Mouse (Mus musculus) macrophage (primary cell): Measurements from ENCODE around the gene Ism2. TPM values are rescaled to one million over a fixed set of nuclear protein-coding genes. Genes with fewer than 3 reads are reported as not detected.
"Not testable (repeated sequence)": the region's sequence is repeated elsewhere in the genome, so short reads cannot be mapped to it uniquely, and the experiment has no call there.

ENCODE experiments used
- H3K27ac ChIP-seq: fragments of 350-480 bp; formaldehyde crosslinking; 2 replicates; pipeline ENCODE4 v1.9.0; 2021
- H3K36me3 ChIP-seq: fragments of 350-480 bp; formaldehyde crosslinking; 2 replicates; pipeline ENCODE4 v1.9.0; 2021; ENCODE audit errors: inconsistent target
- H3K4me3 ChIP-seq: fragments of 350-480 bp; formaldehyde crosslinking; 2 replicates; pipeline ENCODE4 v1.9.0; 2021; ENCODE audit errors: inconsistent target
- H3K79me2 ChIP-seq: fragments of 350-480 bp; formaldehyde crosslinking; 2 replicates; pipeline ENCODE4 v1.9.0; 2021; ENCODE audit errors: inconsistent target
- WGBS: methylation state at CpG from one replicate; pipeline ENCODE4 v1.1.7; 2026; ENCODE audit warnings: inconsistent platforms; ENCODE audit not compliant: missing documents; 5-methylcytosine and 5-hydroxymethylcytosine counted together
- polyA plus RNA-seq: library from polyadenylated mRNA; stranded (reverse); fragments of 250-400 nt; gene quantifications from 3 replicates; pipeline ENCODE4 v1.2.4, GENCODE M21; 2018; ENCODE audit warnings: inconsistent platforms

Gene Ism2
- polyA plus RNA-seq, 1 experiment from 2014 or later: not detected

DNA sequence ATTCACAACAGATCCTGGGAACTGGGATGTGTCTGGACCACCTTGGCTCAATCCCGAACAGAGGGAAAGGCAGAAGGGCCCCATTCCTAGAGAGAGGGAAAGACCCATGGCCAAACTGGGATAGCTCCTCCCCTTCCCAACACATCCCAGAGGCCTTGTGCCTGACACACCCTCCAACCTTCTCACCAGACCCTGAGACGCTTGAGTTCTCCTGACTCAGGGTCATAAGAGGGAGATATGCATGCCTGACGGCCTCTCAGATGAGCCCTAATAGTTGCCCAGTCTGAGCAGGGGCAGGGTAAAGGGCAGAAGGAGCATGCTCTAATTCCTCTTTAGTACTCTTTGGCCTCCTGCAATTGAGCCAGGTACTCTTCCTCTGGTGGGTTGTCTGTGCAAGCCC is 20.2 kb downstream of the Ism2 start:
- no peaks in the 10 kb centered on the region for H3K79me2 ChIP-seq
- 91% methylated on average over 3 of the region's 3 CpGs for WGBS
- no peak overlapping the region for H3K27ac ChIP-seq
- H3K4me3 ChIP-seq: no peak overlapping the region
- 0 out of 2 replicates have a peak, but pooled peaks cover under 1% of the 10 kb centered on the region for H3K36me3 ChIP-seq

DNA sequence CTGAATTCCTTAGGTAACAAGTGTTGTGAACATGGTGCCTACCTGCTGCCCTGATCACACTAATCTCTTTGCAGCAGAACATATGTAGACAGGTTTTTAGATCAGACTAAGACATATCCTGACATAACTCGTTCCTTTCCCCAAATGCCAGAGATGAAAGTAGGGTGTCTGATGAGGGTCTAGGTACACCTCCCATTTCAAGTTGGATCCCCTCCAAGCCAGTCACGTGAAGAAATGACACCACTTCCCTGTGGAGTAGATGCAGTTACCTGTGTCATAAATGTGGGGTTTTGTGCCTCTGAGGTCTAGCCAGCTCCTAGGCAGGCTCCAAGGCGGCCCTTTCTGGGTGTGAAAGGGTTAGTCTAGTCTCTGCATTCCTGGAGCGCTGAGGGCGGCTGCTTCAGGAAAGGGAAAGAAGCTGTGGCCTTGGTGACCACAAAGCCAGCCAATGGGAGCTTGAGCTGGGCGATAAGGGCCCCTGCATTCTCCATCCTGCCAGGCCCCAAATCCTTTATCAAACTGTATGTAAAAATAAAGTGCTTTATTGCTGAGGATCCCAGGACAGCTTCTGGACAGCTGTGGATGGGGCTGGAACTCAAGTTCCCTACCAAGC is 21.3 kb downstream of the Ism2 start:
- Histone ChIP-seq H3K79me2 (no peaks in the 10 kb centered on the region), H3K27ac (no peak overlapping the region), H3K4me3 (no peak overlapping the region), H3K36me3 (peaks cover 7% of the 10 kb centered on the region; the same call in 1 of the 2 replicates)
- 43% methylated on average over 6 of the region's 6 CpGs for WGBS

DNA sequence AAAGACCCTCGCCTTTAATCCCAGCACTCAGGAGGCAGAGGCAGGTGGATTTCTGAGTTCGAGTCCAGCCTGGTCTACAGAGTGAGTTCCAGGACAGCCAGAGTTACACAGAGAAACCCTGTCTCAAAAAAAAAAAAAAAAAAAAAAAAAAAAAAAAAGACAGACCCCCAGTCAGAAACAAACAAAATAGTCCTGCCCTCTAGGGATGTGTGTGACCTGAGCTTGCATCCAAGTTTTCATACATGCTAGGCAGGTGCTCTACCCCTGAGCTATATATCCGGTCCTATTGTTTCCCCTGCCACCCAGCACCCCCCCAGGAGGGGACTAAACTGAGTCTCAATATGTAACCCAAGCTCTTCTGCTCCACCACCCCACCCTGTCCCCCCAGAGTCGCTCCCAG is 22.3 kb downstream of the Ism2 start:
- H3K36me3 ChIP-seq: peaks cover 17% of the 10 kb centered on the region; the same call in 1 of the 2 replicates
- 94% methylated on average over 3 of the region's 4 CpGs for WGBS
- not testable (repeated sequence) for H3K27ac ChIP-seq, H3K79me2 ChIP-seq, H3K4me3 ChIP-seq

DNA sequence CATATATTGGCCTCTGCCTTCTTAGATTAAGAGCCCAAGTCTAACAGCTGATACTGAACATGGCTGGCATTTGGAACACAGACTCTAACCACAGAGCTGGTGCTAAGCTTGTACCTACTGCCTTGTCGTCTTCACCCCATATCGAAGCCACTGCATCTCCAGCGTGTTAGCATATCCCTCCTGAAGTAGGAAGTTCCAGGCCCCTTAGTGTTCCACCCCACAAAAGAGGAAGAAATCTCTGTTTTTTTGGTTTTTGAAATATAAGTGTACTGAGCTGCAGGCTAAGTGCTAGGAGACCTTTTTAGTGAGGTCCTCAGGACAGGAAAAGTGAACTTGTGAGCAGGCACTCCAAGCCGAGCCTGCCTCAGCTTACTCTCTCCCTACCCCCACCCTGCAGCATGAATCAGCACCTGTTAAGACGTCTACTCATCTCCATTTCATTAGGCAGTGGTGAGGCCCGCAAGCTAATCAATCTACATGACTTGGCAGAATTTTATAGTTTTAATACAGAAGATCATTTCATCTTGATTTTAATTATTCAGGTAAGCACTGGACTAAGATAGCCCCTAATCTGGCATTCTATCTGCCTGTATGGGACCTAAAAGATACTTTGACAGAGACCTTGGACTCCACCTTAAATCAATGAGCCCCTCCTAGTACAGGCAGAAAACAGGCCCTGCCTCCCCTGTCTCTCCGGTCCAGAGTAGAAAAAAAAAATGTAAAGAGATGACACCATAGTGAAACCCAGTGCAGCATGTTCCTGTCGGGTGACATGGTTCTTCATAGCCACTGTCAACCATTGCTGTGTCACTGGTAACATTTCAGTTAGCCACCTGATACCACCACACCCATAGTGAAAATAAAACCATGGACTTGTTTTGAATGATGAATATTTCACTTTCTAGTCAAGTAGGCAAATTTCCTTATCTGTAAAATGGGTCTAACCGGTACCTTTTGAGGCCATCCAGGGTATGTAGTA is 24.4 kb downstream of the Ism2 start:
- H3K27ac ChIP-seq: peak overlapping the region; percentile 54
- H3K36me3 ChIP-seq: peaks cover 36% of the 10 kb centered on the region
- no peak overlapping the region for H3K4me3 ChIP-seq
- peaks cover 12% of the 10 kb centered on the region for H3K79me2 ChIP-seq
- 47% methylated on average over 9 of the region's 9 CpGs for WGBS

DNA sequence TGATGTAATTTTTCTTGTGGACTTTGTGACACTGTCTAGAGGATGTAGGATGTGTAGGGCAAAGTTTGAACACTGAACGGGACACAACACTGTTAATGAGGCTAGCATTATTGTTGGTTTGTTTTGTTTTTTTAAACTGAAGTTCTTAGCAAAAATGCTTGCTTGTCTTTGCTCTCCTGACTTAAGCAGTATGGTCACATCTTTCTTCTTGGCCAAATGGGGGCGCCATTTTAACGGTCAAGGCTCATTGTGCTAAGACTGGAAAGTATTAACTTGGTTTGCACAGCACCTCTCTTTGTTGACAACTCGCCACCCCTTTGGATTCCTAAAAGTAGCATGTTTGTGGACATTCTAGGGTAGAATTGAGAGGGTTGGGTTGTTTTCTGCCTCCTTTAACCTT is 31.8 kb downstream of the Ism2 start:
- H3K79me2 ChIP-seq: peaks cover 79% of the 10 kb centered on the region
- H3K27ac ChIP-seq: peak overlapping the region; percentile 97
- H3K4me3 ChIP-seq: peak overlapping the region; percentile 98
- H3K36me3 ChIP-seq: peaks cover 45% of the 10 kb centered on the region
- 17% methylated on average over 4 of the region's 4 CpGs for WGBS

DNA sequence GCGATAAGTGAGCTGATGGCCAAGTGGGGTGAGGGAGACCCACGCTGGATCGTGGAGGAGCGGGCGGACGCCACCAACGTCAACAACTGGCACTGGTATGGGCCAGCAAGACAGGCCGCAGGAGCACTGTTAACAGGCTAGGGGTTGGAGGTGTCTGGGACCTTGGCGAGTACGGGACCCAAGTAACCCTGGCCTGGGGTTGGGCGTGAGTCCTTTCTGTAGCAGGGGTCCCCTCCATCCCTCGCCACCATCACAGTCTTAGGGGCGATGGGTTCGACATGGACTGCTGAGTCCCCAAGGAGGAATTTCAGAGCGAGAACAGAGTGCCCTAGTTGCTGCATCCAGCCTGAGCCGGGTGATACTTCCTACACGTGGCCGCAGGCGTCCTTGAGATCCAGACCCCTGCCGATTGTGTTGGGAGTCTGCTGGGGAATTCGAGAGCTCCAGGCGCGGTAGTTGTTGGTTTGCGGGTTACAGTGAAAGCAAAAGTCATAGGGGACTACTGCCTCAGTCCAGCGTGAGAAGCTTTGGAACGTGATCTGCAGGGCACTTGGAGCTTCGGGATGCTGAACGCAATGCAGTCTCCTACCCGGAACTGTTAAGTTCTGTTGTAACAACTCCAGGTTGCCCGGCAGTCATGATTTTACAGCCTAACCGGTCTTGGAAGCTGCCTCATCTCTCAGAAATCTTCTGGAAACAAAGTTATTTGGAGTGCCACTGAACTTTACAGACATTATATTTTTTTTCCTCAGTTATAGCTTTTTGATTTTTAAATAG is 32.5 kb downstream of the Ism2 start:
- under 1% methylated on average over 31 of the region's 31 CpGs for WGBS
- peaks cover 79% of the 10 kb centered on the region for H3K79me2 ChIP-seq
- H3K36me3 ChIP-seq: peaks cover 41% of the 10 kb centered on the region
- H3K27ac ChIP-seq: peak overlapping the region; percentile 97
- H3K4me3 ChIP-seq: peak overlapping the region; percentile 98

DNA sequence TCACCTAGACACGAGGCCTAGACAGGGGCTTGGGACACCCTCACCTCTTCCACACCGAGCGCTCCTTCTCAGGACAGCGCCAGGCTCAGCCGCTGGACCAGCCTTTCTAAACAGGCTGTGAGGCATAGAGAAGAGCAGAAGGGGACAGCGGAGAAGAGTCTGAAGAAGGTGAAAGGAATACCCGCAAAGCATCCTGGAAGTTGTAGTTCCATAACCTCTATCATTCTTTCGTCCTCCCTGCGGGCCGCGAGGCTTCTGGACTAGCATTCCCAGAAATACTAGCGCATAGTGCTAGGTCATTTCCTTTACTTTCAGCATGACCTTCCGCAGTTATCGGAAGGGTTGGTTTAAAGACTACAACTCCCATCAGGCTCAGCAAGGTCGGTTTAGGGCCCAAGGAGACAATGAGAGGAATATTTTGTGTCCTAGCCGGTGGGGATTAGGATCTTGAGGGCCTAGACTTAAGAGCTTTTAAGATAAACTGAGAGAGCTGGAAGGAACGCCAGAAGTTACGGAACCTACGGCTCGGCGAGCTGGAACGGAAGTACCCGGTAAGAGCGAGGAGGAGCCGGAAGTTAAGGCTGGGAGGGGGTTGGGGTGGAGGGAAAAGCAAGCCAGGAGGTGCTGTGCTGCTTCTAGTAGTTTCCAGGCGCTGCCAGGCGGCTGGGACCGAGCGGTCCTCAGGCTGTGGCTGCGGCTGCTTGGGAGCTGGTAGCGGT is 33.2 kb downstream of the Ism2 start, which contains the start of the genes Vipas39 and Ahsa1:
TSS of gene Vipas39 (minus strand) at position 149 of the 719 bp plus-strand sequence.
TSS of gene Ahsa1 (plus strand) at position 372 of the 719 bp plus-strand sequence.
- Histone ChIP-seq H3K79me2 (peaks cover 74% of the 10 kb centered on the region), H3K4me3 (peak within 1 kb of the TSS; percentile 98), H3K27ac (peak within 1 kb of the TSS; percentile 97), H3K36me3 (peaks cover 36% of the 10 kb centered on the region)
- 0% methylated on average over 31 of the region's 31 CpGs for WGBS

DNA sequence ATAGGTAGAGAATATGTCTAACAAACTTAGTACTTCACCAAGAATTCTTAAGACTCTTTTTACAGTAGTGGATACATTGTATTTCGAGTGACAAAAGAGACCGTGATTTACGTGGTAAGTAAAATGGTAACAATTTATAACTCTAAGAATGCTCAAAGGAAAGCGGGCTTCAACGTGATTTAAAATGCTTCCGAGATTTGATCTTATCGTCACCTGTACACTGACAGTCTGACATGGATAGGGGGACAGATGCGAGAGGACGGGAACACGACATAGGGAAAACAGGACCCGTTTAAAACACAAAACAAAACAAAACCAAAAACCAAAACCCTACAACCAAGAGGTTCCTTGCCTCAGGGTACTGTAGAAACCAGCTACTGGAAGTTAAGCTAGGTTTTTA is 34.1 kb downstream of the Ism2 start:
- peak overlapping the region; percentile 98 for H3K4me3 ChIP-seq
- H3K27ac ChIP-seq: peak overlapping the region; percentile 97
- peaks cover 71% of the 10 kb centered on the region for H3K79me2 ChIP-seq
- 22% methylated on average over 11 of the region's 11 CpGs for WGBS
- peaks cover 30% of the 10 kb centered on the region for H3K36me3 ChIP-seq

DNA sequence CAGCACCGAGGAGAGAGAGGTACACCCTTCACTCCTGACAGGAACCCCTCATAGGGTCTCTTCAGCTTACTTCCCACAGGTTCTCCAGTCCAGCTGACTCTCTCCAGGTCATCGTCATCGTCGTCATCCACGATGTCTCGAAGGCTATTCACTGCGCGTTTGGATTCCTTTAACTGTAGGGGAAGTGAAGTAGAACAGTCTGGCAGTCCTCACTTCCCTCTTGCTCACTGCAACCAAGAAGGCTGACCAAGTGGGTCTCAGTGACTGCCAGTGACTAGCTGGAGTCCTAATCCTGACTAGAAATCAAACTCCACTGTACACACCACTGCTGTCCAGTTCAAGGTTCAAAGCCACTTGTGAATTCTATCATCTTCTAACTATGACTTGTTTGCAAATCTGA is 38.9 kb downstream of the Ism2 start:
- peaks cover 51% of the 10 kb centered on the region for H3K79me2 ChIP-seq
- 65% methylated on average over 8 of the region's 8 CpGs for WGBS
- no peak overlapping the region for H3K4me3 ChIP-seq
- peaks cover 43% of the 10 kb centered on the region for H3K36me3 ChIP-seq
- peak overlapping the region; percentile 97 for H3K27ac ChIP-seq

DNA sequence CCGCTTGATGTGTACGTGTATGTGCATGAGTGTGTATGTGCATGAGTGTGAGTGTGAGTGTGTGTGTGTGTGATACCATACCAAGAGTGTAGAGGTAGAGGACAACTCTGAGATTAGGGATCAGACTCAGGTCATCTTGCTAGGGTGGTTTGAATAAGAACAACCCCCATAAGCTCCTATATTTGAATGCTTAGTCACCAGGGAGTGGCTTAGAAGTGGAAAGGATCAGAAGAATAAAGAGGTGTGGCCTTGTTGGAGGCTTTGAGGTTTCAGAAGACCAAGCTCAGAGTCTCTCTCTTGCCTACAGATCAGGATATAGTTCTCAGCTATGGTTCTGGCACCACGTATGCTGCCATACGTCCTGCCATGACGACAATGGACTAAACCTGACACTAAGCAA is 42.9 kb downstream of the Ism2 start:
- Histone ChIP-seq H3K4me3 (no peak overlapping the region), H3K79me2 (peaks cover 25% of the 10 kb centered on the region; the same call in 1 of the 2 replicates), H3K27ac (peak overlapping the region; percentile 22; the same call in 1 of the 2 replicates), H3K36me3 (peaks cover 75% of the 10 kb centered on the region)
- WGBS: 97% methylated on average over 5 of the region's 5 CpGs

DNA sequence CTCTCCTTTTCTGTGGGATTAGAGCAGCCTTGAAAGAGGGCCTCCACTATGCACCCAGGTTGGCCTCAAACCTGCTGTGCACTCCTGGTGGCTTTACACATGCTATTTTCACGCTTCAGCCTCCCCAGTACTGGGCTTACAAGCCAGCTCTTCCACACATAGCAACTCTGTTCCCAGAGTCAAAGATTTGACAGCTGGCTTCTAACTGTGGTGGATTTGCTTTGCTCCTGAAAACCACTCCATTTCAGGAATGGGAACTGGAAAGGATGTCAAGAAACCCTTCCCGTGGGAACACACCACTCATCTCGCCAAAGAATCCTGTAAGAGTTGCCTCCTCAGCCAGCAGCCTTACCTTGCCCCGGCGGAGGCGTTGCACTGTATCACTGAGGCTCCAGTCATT is 45.6 kb downstream of the Ism2 start:
- no peak overlapping the region for H3K27ac ChIP-seq
- 96% methylated on average over 6 of the region's 6 CpGs for WGBS
- no peak overlapping the region for H3K4me3 ChIP-seq
- H3K79me2 ChIP-seq: peaks cover 18% of the 10 kb centered on the region; the same call in 1 of the 2 replicates
- H3K36me3 ChIP-seq: peaks cover 96% of the 10 kb centered on the region

DNA sequence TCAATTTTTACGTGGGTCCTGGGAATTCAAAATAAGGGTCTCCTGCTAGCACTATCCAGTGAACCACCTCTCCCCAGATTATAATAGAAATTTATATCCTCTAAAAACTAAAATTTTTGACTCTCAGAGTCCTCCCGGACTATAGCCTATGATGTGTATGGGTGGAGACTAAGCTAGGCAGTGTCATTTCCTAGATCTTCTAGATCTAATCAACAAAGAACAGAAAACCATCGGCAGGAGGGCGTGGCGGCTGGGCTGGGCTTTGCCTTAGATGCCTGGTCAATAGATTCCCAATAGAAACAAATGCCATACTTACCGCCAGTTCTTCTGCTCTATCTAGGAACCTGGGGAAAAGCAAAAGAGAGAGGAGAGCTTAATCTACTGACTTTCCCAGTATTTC is 49.3 kb downstream of the Ism2 start:
- WGBS: 90% methylated on average over 5 of the region's 6 CpGs
- Histone ChIP-seq H3K27ac (no peak overlapping the region), H3K4me3 (no peak overlapping the region), H3K36me3 (peaks cover 90% of the 10 kb centered on the region), H3K79me2 (no peaks in the 10 kb centered on the region)

DNA sequence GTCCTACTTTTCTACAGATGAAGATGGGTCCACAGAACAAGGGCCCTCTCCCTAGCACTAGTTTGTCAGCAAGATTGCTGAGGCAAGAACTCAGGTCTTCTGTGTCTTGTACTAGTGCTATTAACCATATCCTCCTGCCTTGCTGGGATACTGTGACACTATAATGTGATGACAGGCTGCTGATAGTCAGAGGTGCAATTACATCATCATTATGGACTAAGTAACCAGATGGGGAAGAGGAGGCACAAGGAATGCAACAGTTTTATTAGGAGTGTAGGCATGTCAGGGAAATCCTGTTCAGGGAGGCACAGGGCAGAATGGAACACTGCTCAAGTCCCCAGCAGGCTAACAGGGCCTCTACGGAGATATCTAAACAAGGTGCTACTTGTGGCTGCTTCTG is 60.9 kb downstream of the Ism2 start, which contains the start of gene Noxred1:
TSS of gene Noxred1 (minus strand) at position 101 of the 400 bp plus-strand sequence.
- 89% methylated on average over 1 of the region's 1 CpGs for WGBS
- Histone ChIP-seq H3K27ac (no peak within 1 kb of the TSS), H3K4me3 (no peak within 1 kb of the TSS), H3K36me3 (peaks cover 46% of the 10 kb centered on the region), H3K79me2 (no peaks in the 10 kb centered on the region)
